Mouse (Mus musculus): ENCODE data around the gene Phldb3.
"Not testable (repeated sequence)": the region's sequence is repeated elsewhere in the genome, so short reads cannot be mapped to it uniquely, and the experiment has no call there.

The Phldb3 gene

GRCm38 (mm10) chr7:24594309-24594803, 16.2 kb upstream of the Phldb3 start:
- DNase-seq (ENCODE audit: low read depth), result no peak

GRCm38 (mm10) chr7:24595464-24595863, 15.1 kb upstream of the Phldb3 start:
- no peak for DNase-seq (ENCODE audit: low read depth)

DNA sequence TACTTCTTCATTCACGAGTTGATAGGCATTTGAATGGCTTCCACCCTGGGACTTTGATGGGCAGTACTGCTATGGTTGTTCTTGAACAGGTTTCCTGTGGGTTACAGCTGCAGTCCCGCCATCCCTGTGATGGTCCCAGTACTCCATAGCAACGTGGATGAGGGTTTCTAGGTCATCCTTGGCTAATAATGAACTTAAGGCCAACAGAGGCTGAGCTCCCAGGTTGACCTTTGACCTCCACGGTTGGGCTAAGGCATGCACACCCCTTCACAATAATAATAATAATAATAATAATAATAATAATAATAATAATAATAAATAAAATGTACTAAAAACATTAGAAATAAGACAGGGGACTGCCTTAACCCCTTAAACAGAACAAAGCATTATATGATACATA, 12.4 kb upstream of the Phldb3 start:
- DNase-seq (ENCODE audit: low read depth), result no peak

DNA sequence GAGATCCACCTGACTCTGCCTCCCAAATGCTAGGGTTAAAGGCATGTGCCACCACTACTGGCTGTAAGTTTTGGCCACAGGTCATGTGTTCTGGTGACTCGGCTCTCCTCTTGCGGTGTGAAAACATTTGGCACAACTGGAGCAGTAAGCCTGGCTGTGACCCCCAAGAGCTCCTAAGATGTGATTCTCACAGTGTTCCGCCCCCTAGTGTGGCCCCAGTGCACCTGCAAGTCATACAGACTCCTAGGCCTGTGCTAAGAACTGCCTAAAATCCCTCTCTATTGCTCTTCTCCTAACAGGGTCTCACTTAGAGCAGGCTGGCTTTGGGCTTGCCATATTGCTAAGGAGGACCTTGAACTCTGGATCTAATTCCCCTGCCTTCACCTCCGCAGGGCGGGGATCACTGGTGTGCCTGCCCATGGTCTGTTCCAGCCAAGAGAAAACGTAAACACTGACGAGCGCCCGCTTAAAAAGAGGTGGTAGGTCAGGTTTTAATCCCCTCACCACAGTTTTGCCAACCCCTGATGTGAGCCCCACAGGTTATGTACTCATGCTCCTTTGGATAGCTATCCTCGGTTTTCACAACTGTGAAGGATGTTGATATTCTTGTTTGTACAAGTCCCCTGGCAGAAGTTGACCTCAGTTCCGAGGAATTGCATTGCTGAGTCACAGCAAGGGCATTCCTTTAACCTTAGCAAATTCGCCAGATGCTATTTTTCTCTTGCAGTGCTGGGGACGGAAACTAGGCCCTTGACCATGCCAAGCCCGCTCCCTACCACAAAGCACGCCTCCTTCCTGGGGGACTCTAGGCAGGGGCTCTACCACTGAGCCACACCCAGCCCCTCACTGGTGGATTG, 11.1 kb upstream of the Phldb3 start:
- peak; percentile 42 for DNase-seq (ENCODE audit: low read depth)

DNA sequence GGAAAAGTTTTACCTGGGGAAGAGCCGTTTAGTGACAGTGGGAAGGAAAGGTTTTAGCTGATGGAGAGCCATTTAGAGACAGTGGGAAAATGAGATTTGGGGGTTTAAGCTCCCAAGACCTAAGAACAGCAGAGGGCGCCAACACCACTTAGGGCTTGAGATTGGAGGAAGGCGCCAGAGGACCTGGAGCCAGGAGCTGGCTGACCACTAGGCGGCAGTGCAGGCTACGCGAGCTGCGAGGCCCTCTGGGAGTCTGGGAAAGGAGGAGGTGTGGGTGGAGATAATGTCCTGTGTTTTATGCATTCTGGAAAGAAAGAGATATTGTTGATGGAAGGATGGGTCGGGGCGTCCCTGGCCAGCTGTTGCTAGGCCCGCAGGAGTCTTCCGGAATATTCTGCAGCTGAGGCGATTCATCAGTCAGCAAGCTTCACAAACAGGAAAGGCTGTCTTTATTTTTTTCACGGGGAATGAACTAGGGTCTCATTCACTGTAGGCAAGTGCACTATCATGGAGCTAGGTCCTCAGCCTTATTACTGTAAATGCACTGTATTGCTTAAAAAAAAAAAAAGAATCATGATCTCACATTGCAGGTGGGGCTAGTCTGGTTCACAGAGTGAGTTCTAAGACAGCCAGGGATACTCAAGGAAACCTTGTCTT, 9.5 kb upstream of the Phldb3 start:
- DNase-seq (ENCODE audit: low read depth), result peak; percentile 95

GRCm38 (mm10) chr7:24605561-24605960, 5.0 kb upstream of the Phldb3 start:
- DNase-seq (ENCODE audit: low read depth), result no peak

DNA sequence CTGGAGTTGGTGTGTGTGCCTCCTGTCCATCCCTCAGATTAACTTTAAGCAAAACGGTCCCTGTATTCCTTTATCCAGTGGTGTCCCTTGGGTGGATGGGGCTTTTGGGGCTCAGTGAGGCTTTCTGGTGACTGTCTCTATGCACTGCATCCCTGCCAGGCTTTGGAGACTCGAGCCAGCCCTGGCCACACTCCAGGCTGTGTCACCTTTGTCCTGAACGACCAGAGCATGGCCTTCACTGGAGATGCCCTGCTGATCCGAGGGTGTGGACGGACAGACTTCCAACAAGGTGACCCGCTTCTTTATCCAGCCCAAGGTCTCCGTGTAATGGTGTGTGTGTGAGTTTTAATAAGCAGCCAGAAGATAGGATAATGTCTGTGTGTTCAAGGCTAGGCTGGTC, 4.5 kb upstream of the Phldb3 start:
- no peak for DNase-seq (ENCODE audit: low read depth)

- DNase-seq (ENCODE audit: low read depth), result peak; percentile 87
These were observed 2.5 kb upstream of the Phldb3 start for GRCm38 (mm10) chr7:24608017-24608416.

- peak; percentile 57 for DNase-seq (ENCODE audit: low read depth)
These were observed 2.0 kb upstream of the Phldb3 start for GRCm38 (mm10) chr7:24608561-24608960.

- DNase-seq (ENCODE audit: low read depth), result peak; percentile 97
These were observed 424 bp downstream of the Phldb3 start for GRCm38 (mm10) chr7:24610879-24611494.

GRCm38 (mm10) chr7:24611709-24612108, 1.1 kb downstream of the Phldb3 start:
- DNase-seq (ENCODE audit: low read depth), result no peak

DNA sequence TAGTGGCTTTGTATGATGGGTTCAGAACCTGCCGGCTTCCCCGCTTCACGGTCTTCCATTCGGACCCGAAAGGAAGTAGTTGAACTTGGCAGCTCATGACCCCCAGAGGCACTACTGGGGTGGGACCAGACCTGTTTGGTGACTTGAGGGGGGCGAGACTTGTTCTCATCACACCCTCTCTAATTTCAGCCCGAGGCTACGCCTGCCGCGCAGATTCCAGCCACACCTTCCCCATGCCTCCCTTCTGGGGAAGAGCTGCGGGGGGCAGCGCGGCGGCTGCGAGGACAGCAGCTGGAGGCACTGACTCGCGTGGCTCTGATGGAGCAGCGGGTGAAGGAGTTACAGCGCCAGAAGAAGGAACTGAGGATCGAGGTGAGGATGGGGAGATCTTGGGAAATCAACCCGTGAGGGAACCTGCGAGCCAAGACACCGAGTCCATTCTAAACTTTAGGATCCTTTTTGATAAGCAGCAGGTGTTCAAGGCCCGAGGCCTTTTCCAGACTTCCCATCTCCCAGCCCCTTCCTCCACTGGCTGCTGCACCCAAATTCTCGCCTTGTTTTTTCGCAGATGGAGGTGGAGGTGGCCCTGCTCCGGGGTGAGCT, 1.8 kb downstream of the Phldb3 start:
- DNase-seq (ENCODE audit: low read depth), result no peak

GRCm38 (mm10) chr7:24614816-24615215, 4.3 kb downstream of the Phldb3 start:
- DNase-seq (ENCODE audit: low read depth), result no peak

- DNase-seq (ENCODE audit: low read depth), result no peak
These were observed 7.2 kb downstream of the Phldb3 start for GRCm38 (mm10) chr7:24617763-24618162.

GRCm38 (mm10) chr7:24618374-24618773, 7.8 kb downstream of the Phldb3 start:
- DNase-seq (ENCODE audit: low read depth), result not testable (repeated sequence)

DNA sequence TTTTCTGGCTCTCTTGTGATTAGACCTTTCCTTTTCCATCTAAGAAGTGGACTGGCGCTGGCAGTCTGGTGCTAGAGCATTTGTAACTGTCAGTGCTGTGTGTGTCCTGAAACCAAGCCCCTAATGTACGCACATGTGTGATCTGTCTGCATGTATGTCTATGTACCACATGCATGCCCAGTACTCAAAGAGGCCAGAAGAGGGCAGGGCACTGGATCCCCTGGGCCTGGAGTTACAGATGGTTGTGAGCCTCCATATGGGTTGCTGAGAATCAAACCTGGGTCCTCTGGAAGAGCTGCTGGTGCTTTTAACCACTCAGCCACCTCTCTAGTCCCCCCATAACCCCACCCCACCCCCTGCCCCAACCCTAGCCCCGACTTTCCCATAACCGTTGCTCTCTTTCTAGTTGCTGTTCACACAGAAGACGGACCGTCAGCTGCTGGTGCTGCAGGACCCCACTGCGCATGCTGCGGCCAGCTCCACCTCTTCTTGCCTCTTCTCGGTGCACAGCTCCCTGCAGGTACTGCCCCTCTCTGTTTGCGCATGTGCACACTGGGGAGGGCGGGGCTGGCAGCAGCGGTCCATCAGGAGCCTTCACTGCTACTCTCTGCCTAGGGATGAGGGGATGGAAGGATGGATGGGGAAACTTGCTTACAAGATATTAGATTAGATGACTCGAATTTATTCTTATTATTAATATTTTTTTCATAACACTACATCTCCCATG, 9.3 kb downstream of the Phldb3 start:
- no peak for DNase-seq (ENCODE audit: low read depth)

DNA sequence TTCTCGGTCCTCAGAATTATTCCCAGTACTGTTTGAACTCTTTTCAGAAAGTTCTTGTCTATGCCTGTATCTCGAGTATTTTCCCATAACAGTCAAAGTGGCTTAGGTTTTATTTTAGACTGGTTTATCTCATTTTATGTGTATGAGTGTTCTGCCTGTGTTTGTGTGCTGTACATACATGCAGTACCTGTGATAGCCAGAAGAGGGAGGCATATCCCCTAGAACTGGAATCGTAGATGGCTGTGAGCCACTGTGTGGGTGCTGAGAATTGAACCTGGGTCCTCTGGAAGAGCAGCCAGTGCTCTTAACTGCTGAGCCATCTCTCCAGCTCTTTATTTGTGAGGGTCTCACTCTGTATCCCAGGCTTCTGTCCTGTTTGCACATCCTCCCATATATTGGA, 10.6 kb downstream of the Phldb3 start:
- no peak for DNase-seq (ENCODE audit: low read depth)

DNA sequence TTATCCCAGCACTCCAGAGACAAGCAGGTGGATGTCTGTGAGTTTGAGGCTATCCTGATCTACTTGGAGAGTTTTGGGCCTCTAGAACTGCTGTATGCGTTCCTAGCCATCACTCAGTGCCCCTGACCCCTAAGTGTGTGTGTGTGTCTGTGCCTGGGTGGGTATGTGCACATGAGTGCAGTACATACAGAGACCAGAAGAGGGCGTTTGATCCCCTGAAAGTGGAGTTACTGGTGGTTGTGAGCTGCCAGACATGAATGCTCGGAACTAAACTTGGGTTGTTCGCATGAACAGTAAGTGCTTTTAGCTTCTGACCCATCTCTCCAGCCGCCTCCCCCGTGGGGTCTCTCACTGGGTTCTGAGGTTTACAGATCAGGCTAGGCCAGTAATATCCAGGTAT, 12.4 kb downstream of the Phldb3 start:
- no peak for DNase-seq (ENCODE audit: low read depth)

- DNase-seq (ENCODE audit: low read depth), result peak; percentile 75
These were observed 18.4 kb downstream of the Phldb3 start for GRCm38 (mm10) chr7:24628685-24629610.

GRCm38 (mm10) chr7:24629672-24630071, 19.1 kb downstream of the Phldb3 start:
- DNase-seq (ENCODE audit: low read depth), result no peak
